Mouse (Mus musculus) CH12.LX (cell line): ENCODE results near the gene Pdlim3. TPM values are rescaled to one million over a fixed set of nuclear protein-coding genes. Genes with fewer than 3 reads are reported as not detected.

Experiments used
- DNase-seq: peaks from one replicate; pipeline ENCODE4 v3.0.0-alpha.2; 2013; ENCODE audit errors: extremely low read depth
- H3K27ac ChIP-seq: 2 replicates; pipeline ENCODE4 v1.5.1; 2012; ENCODE audit warnings: low read depth, mild to moderate bottlenecking, control low read depth, moderate library complexity; ENCODE audit not compliant: insufficient read depth
- H3K27me3 ChIP-seq: replicated peaks from 2 replicates; pipeline ENCODE3; 2012; ENCODE audit warnings: inconsistent platforms
- H3K36me3 ChIP-seq, 2 experiments: replicated peaks in 1 of 2; 2 replicates each; pipeline versions ENCODE3 to v1.6.1; 2012; ENCODE audit warnings: inconsistent platforms in 1 of 2, low read length in 1 of 2, mild to moderate bottlenecking in 1 of 2, mixed read lengths in 1 of 2, moderate library complexity in 1 of 2; ENCODE audit not compliant: control insufficient read depth in 1 of 2, insufficient read depth in 1 of 2
- H3K4me1 ChIP-seq, 2 experiments: 2 replicates each; pipeline ENCODE4 v1.6.1; 2012; ENCODE audit warnings: inconsistent platforms in 1 of 2, moderate library complexity in 1 of 2; ENCODE audit not compliant: insufficient read depth in 2 of 2, control insufficient read depth in 1 of 2
- H3K4me2 ChIP-seq: 2 replicates; pipeline ENCODE4 v1.6.1; 2012; ENCODE audit warnings: low read depth, mild to moderate bottlenecking, control low read depth; ENCODE audit not compliant: poor library complexity, insufficient read depth, severe bottlenecking
- H3K4me3 ChIP-seq, 3 experiments: fragments of 150-350 bp in 1 of 3; sonication (generic) in 1 of 3; replicated peaks in 1 of 3; 2 replicates each; pipeline versions ENCODE3 to v1.5.1; 2011 to 2012; ENCODE audit warnings: low read depth in 2 of 3, low read length in 2 of 3, mild to moderate bottlenecking in 2 of 3, moderate library complexity in 2 of 3, control low read depth in 1 of 3, improper control_type of control experiment in 1 of 3, inconsistent platforms in 1 of 3, mixed read lengths in 1 of 3; ENCODE audit not compliant: poor library complexity in 1 of 3
- H3K79me2 ChIP-seq: replicated peaks from 2 replicates; pipeline ENCODE4 v1.6.1; 2012; ENCODE audit warnings: mild to moderate bottlenecking, moderate library complexity; ENCODE audit not compliant: control insufficient read depth, poor library complexity, insufficient read depth, severe bottlenecking; ENCODE audit errors: extremely low read depth
- H3K9ac ChIP-seq: 2 replicates; pipeline ENCODE4 v1.6.1; 2012; ENCODE audit warnings: low read depth, mild to moderate bottlenecking, control low read depth, moderate library complexity; ENCODE audit not compliant: insufficient read depth
- H3K9me3 ChIP-seq: replicated peaks from 2 replicates; pipeline ENCODE3; 2012; ENCODE audit warnings: low read length, inconsistent platforms, mixed read lengths
- CHD1 ChIP-seq: IDR thresholded peaks from 2 replicates; pipeline ENCODE4 v1.6.1; 2012; ENCODE audit warnings: low read depth, low read length, improper control_type of control experiment, inconsistent platforms
- CHD2 ChIP-seq: IDR thresholded peaks from 2 replicates; pipeline ENCODE4 v1.6.1; 2011; ENCODE audit warnings: low read length, improper control_type of control experiment
- E2F4 ChIP-seq: IDR thresholded peaks from 2 replicates; pipeline ENCODE4 v1.6.1; 2011; ENCODE audit warnings: low read depth, low read length, improper control_type of control experiment; ENCODE audit not compliant: insufficient replicate concordance
- ELF1 ChIP-seq: IDR thresholded peaks from 2 replicates; pipeline ENCODE4 v1.6.1; 2014; ENCODE audit warnings: low read depth, mild to moderate bottlenecking, inconsistent platforms, low read length, improper control_type of control experiment
- EP300 ChIP-seq: IDR thresholded peaks from 2 replicates; pipeline ENCODE4 v1.6.1; 2011; ENCODE audit warnings: low read length, improper control_type of control experiment
- GABPA ChIP-seq: IDR thresholded peaks from 2 replicates; pipeline ENCODE4 v1.6.1; 2012; ENCODE audit warnings: low read depth, low read length, improper control_type of control experiment, inconsistent platforms; ENCODE audit not compliant: insufficient replicate concordance
- JUN ChIP-seq: IDR thresholded peaks from 2 replicates; pipeline ENCODE4 v1.6.1; 2011; ENCODE audit warnings: low read depth, mild to moderate bottlenecking, low read length, improper control_type of control experiment, moderate library complexity; ENCODE audit not compliant: insufficient read depth
- MAZ ChIP-seq: IDR thresholded peaks from 2 replicates; pipeline ENCODE4 v1.6.1; 2012; ENCODE audit warnings: low read depth, mild to moderate bottlenecking, inconsistent platforms, low read length, improper control_type of control experiment, moderate library complexity
- MXI1 ChIP-seq: IDR thresholded peaks from 2 replicates; pipeline ENCODE4 v1.6.1; 2011; ENCODE audit warnings: mild to moderate bottlenecking, low read depth, low read length, improper control_type of control experiment
- MYC ChIP-seq: IDR thresholded peaks from 2 replicates; pipeline ENCODE4 v1.6.1; 2011; ENCODE audit warnings: low read depth, mild to moderate bottlenecking, improper control_type of control experiment, low read length
- PAX5 ChIP-seq: IDR thresholded peaks from 2 replicates; pipeline ENCODE4 v1.6.1; 2012; ENCODE audit warnings: low read length, inconsistent platforms, mixed read lengths
- POLR2A ChIP-seq: IDR thresholded peaks from 2 replicates; pipeline ENCODE4 v1.6.1; 2011; ENCODE audit warnings: low read depth, mild to moderate bottlenecking, improper control_type of control experiment, low read length
- POLR2AphosphoS2 ChIP-seq: IDR thresholded peaks from 2 replicates; pipeline ENCODE4 v1.6.1; 2011; ENCODE audit warnings: low read depth, low read length, improper control_type of control experiment
- RAD21 ChIP-seq: IDR thresholded peaks from 2 replicates; pipeline ENCODE4 v1.6.1; 2011; ENCODE audit warnings: low read depth, mild to moderate bottlenecking, low read length, improper control_type of control experiment, moderate library complexity
- TBP ChIP-seq: conservative IDR thresholded peaks from 2 replicates; pipeline ENCODE4 v1.6.1; 2011; ENCODE audit warnings: low read depth, low read length, improper control_type of control experiment
- TCF12 ChIP-seq: IDR thresholded peaks from 2 replicates; pipeline ENCODE4 v1.6.1; 2014; ENCODE audit warnings: low read depth, mild to moderate bottlenecking, inconsistent platforms, low read length, improper control_type of control experiment
- ZKSCAN1 ChIP-seq: IDR thresholded peaks from 2 replicates; pipeline ENCODE4 v1.6.1; 2012; ENCODE audit warnings: low read depth, inconsistent platforms, low read length, improper control_type of control experiment, borderline replicate concordance
- ZMIZ1 ChIP-seq: IDR thresholded peaks from 2 replicates; pipeline ENCODE4 v1.6.1; 2012; ENCODE audit warnings: low read depth, mild to moderate bottlenecking, inconsistent platforms, low read length, improper control_type of control experiment
- dilution Hi-C: fragments of 300-500 bp; cut with MboI; formaldehyde crosslinking; loops from 2 replicates; pipeline ENCODE4 v1.14.3; 2020; ENCODE audit warnings: low sequenced_read_pairs; ENCODE audit not compliant: extremely low pct_unique_long_range_greater_than_20kb, extremely low pct_ligation_motif_present
- in situ Hi-C: fragments of 300-500 bp; cut with MboI; formaldehyde crosslinking; loops from 3 replicates; pipeline ENCODE4 v1.14.3; 2019; ENCODE audit warnings: low sequenced_read_pairs, low pct_ligation_motif_present, low pct_unique_long_range_greater_than_20kb, mixed read lengths
- polyA plus RNA-seq: library from polyadenylated mRNA; unstranded; fragments of >175 nt; gene quantifications from 2 replicates; pipeline ENCODE4 v1.2.1, GENCODE M21; 2012; ENCODE audit warnings: low read depth; ENCODE audit not compliant: insufficient read length
- total RNA-seq, 2 experiments: library from RNA; depleted of rRNA; stranded (reverse); fragments of 300-350 nt in 1 of 2; fragments of >200 nt in 1 of 2; gene quantifications; 2 replicates each; pipeline ENCODE4 v1.2.3; 2012 to 2014

Pdlim3 gene
- total RNA-seq (2012; rRNA removed) (not detected in 2 replicates), total RNA-seq (2014; rRNA removed) (0.15 TPM in 1 of 2 replicates, not detected in the other), polyA plus RNA-seq (not detected in 2 replicates)

DNA sequence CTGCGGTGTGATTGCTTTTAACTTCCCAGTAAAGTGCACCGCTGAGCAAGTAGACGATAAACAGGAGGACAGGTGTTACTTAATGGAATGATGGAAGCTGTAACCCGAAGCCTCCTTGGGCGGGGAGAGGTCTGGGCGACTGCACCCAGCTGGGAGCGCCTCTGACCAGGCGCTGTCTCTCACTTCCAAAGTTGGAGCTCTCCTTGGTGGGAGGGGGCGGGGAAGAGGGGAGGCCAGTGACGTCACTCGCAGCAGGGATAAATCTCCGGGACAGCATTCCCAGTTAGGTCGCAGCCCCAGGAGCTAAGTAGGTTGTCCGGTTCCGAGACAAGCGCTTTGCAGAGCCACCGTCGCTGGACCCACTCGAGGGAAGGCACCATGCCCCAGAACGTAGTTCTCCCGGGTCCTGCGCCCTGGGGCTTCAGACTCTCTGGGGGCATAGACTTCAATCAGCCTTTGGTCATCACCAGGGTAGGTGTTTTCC is at the start of gene Pdlim3:
Gene Pdlim3, plus strand, starts transcription at position 260 of the 484 bp plus-strand sequence.
- no peaks in the 10 kb centered on the region for H3K4me1 ChIP-seq
- no peaks in the 10 kb centered on the region for H3K79me2 ChIP-seq
- in situ Hi-C loops (no loop called here), dilution Hi-C loops (no loop called here)
- no peak within 1 kb of the TSS for H3K9ac ChIP-seq
- H3K27ac ChIP-seq: no peak within 1 kb of the TSS
- H3K4me2 ChIP-seq: no peak within 1 kb of the TSS
- H3K27me3 ChIP-seq: no peaks in the 10 kb centered on the region
- no peaks in the 10 kb centered on the region for H3K36me3 ChIP-seq
- H3K9me3 ChIP-seq: peaks cover 2% of the 10 kb centered on the region
- H3K4me3 ChIP-seq: no peak within 1 kb of the TSS
- DNase-seq: no peak
- no peak for TF ChIP-seq CHD2
- TF ChIP-seq CHD1: no peak
- TF ChIP-seq TBP: no peak

- in situ Hi-C loops: no loop called here
- H3K27ac ChIP-seq: no peak overlapping the region
- H3K4me1 ChIP-seq: no peaks in the 10 kb centered on the region
- TF ChIP-seq ZKSCAN1: no peak
- TF ChIP-seq RAD21: no peak
- TF ChIP-seq TBP: no peak
- no peak for TF ChIP-seq EP300
- TF ChIP-seq ZMIZ1: no peak
- TF ChIP-seq, all 38 proteins: peak for 0
- Histone ChIP-seq H3K9ac (no peak overlapping the region), H3K36me3 (no peaks in the 10 kb centered on the region), H3K9me3 (no peaks in the 10 kb centered on the region), H3K27me3 (no peaks in the 10 kb centered on the region), H3K4me3 (no peak overlapping the region), H3K4me2 (no peak overlapping the region), H3K79me2 (no peaks in the 10 kb centered on the region)
- dilution Hi-C loops: no loop called here
- DNase-seq: no peak
Measured at GRCm38 (mm10) chr8:45843306-45843705, 42.0 kb upstream of the Pdlim3 start.

DNA sequence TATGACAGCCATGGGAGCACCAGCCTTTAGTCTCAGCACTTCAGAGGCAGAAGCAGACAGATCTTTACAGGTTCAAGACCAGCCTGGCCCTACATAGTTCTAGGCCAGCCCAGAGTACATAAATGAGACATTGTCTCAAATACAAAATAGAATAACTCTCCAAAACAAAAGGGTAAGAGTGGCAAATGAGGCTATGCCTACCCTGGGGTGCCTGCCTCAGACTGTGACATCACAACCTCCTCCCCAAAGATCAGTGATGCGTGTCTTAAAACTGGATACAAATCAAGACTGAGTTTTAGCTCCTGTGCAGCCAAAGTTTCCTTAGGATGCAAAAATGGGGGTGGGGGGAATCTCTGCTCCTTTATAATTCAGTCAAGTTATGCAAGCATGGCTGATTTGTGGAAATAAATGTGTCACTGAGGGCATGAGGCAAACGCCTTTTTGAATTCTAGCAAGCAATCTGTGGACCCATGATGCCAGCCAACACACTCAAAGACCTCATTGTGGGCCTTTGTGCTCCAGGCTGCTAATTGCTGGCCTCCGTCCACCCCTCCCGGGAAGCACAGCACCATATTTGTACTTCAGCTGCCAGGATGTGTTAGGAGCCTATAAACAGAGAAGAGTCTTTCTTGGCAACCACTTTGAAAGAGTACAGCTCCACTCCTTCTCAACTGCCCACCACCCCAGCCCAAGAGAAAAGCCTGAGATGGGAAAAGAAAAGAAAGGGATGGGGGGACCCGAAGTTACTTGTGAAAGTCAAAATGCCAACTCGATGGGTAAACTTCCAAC is 41.0 kb upstream of the Pdlim3 start:
- Histone ChIP-seq H3K36me3 (no peaks in the 10 kb centered on the region), H3K4me3 (no peak overlapping the region), H3K79me2 (no peaks in the 10 kb centered on the region), H3K9ac (no peak overlapping the region), H3K27me3 (no peaks in the 10 kb centered on the region), H3K9me3 (no peaks in the 10 kb centered on the region), H3K4me1 (no peaks in the 10 kb centered on the region), H3K27ac (no peak overlapping the region), H3K4me2 (no peak overlapping the region)
- dilution Hi-C loops (no loop called here), in situ Hi-C loops (no loop called here)
- no peak for DNase-seq
- no peak for TF ChIP-seq ELF1
- no peak for TF ChIP-seq GABPA
- TF ChIP-seq EP300: no peak
- no peak for TF ChIP-seq TCF12
- no peak for TF ChIP-seq CHD2
- TF ChIP-seq MYC: no peak
- TF ChIP-seq POLR2A: no peak
- no peak for TF ChIP-seq JUN
- TF ChIP-seq PAX5: no peak
- no peak for TF ChIP-seq MXI1
- no peak for TF ChIP-seq E2F4
- TF ChIP-seq POLR2AphosphoS2: no peak
- no peak for TF ChIP-seq MAZ
- TF ChIP-seq, all 38 proteins: peak for 0
